Mouse (Mus musculus): ENCODE data around the gene Zfp385a. TPM values are rescaled to one million over a fixed set of nuclear protein-coding genes. Genes with fewer than 3 reads are reported as not detected.

Gene Zfp385a
- polyA plus RNA-seq, 1 experiment from 2014 or later, result 17.1 TPM

- WGBS, result 28% methylated on average over 2 of the region's 2 CpGs
- Histone ChIP-seq H3K27me3 (peaks cover 15% of the 10 kb centered on the region), H3K4me3 (no peak overlapping the region), H3K4me1 (peaks cover 31% of the 10 kb centered on the region), H3K9ac (no peak overlapping the region), H3K9me3 (no peaks in the 10 kb centered on the region), H3K27ac (no peak overlapping the region; the same call in 1 of the 2 replicates), H3K4me2 (no peak overlapping the region), H3K36me3 (no peaks in the 10 kb centered on the region)
- ATAC-seq (ENCODE audit: insufficient number of reproducible peaks, low FRiP score, low TSS enrichment, low read depth), result no peak
Measured at GRCm38 (mm10) chr15:103334194-103334593, 5.7 kb downstream of the Zfp385a start.

- Histone ChIP-seq H3K27ac (no peak overlapping the region; the same call in 1 of the 2 replicates), H3K9me3 (no peaks in the 10 kb centered on the region), H3K27me3 (0 out of 2 replicates have a peak, but pooled peaks cover 12% of the 10 kb centered on the region), H3K4me2 (no peak overlapping the region), H3K4me3 (no peak overlapping the region), H3K4me1 (peaks cover 27% of the 10 kb centered on the region), H3K9ac (no peak overlapping the region), H3K36me3 (no peaks in the 10 kb centered on the region)
- WGBS, result 64% methylated on average over 5 of the region's 5 CpGs
- ATAC-seq (ENCODE audit: insufficient number of reproducible peaks, low FRiP score, low TSS enrichment, low read depth), result 0 out of 2 replicates have a peak, but pooled peaks have one; percentile 5
Measured at GRCm38 (mm10) chr15:103333738-103334137, 6.2 kb downstream of the Zfp385a start.

- ATAC-seq (ENCODE audit: insufficient number of reproducible peaks, low FRiP score, low TSS enrichment, low read depth), result no peak
- 54% methylated on average over 5 of the region's 5 CpGs for WGBS
- no peak overlapping the region for H3K4me3 ChIP-seq
- H3K27me3 ChIP-seq, result 0 out of 2 replicates have a peak, but pooled peaks cover 7% of the 10 kb centered on the region
- no peak overlapping the region for H3K4me2 ChIP-seq
- H3K4me1 ChIP-seq, result peaks cover 27% of the 10 kb centered on the region
- H3K9ac ChIP-seq, result no peak overlapping the region
- 0 out of 2 replicates have a peak overlapping the region, but pooled peaks have one; percentile 9 for H3K27ac ChIP-seq
- no peaks in the 10 kb centered on the region for H3K9me3 ChIP-seq
- no peaks in the 10 kb centered on the region for H3K36me3 ChIP-seq
Measured at GRCm38 (mm10) chr15:103333081-103333615, 6.7 kb downstream of the Zfp385a start.

- Histone ChIP-seq H3K9me3 (no peaks in the 10 kb centered on the region), H3K27me3 (no peaks in the 10 kb centered on the region), H3K4me1 (peaks cover 28% of the 10 kb centered on the region), H3K9ac (peak overlapping the region; percentile 56), H3K4me2 (peak overlapping the region; percentile 72), H3K4me3 (peak overlapping the region; percentile 67), H3K27ac (peak overlapping the region; percentile 62), H3K36me3 (peaks cover 14% of the 10 kb centered on the region; the same call in 1 of the 2 replicates)
- ATAC-seq (ENCODE audit: insufficient number of reproducible peaks, low FRiP score, low TSS enrichment, low read depth), result peak; percentile 89
- WGBS, result 2% methylated on average over 34 of the region's 40 CpGs
Measured at GRCm38 (mm10) chr15:103323455-103324247, 16.2 kb downstream of the Zfp385a start.

GRCm38 (mm10) chr15:103323070-103323454 is 16.8 kb downstream of the Zfp385a start:
- peak; percentile 66 for ATAC-seq (ENCODE audit: insufficient number of reproducible peaks, low FRiP score, low TSS enrichment, low read depth)
- Histone ChIP-seq H3K27me3 (no peaks in the 10 kb centered on the region), H3K9ac (peak overlapping the region; percentile 56), H3K4me3 (peak overlapping the region; percentile 67), H3K9me3 (no peaks in the 10 kb centered on the region), H3K4me2 (peak overlapping the region; percentile 72), H3K36me3 (peaks cover 16% of the 10 kb centered on the region; the same call in 1 of the 2 replicates), H3K27ac (peak overlapping the region; percentile 62), H3K4me1 (peaks cover 33% of the 10 kb centered on the region)
- 2% methylated on average over 16 of the region's 26 CpGs for WGBS

GRCm38 (mm10) chr15:103322396-103322795 is 17.5 kb downstream of the Zfp385a start:
- Histone ChIP-seq H3K4me2 (peak overlapping the region; percentile 72), H3K9ac (peak overlapping the region; percentile 56; the same call in 1 of the 2 replicates), H3K9me3 (no peaks in the 10 kb centered on the region), H3K36me3 (peaks cover 20% of the 10 kb centered on the region; the same call in 1 of the 2 replicates), H3K4me1 (peaks cover 33% of the 10 kb centered on the region), H3K27me3 (no peaks in the 10 kb centered on the region), H3K27ac (no peak overlapping the region), H3K4me3 (peak overlapping the region; percentile 67)
- no peak for ATAC-seq (ENCODE audit: insufficient number of reproducible peaks, low FRiP score, low TSS enrichment, low read depth)
- WGBS, result 40% methylated on average over 4 of the region's 4 CpGs

- Histone ChIP-seq H3K27me3 (no peaks in the 10 kb centered on the region), H3K36me3 (peaks cover 32% of the 10 kb centered on the region; the same call in 1 of the 2 replicates), H3K27ac (no peak overlapping the region), H3K9ac (no peak overlapping the region), H3K4me2 (no peak overlapping the region), H3K9me3 (no peaks in the 10 kb centered on the region), H3K4me3 (no peak overlapping the region), H3K4me1 (peaks cover 40% of the 10 kb centered on the region)
- WGBS, result 46% methylated on average over 1 of the region's 1 CpGs
- no peak for ATAC-seq (ENCODE audit: insufficient number of reproducible peaks, low FRiP score, low TSS enrichment, low read depth)
Measured at GRCm38 (mm10) chr15:103321076-103321475, 18.8 kb downstream of the Zfp385a start.

- Histone ChIP-seq H3K9ac (no peak overlapping the region), H3K36me3 (peaks cover 36% of the 10 kb centered on the region; the same call in 1 of the 2 replicates), H3K27ac (peak overlapping the region; percentile 17), H3K9me3 (no peaks in the 10 kb centered on the region), H3K4me1 (peaks cover 62% of the 10 kb centered on the region), H3K4me2 (no peak overlapping the region), H3K27me3 (no peaks in the 10 kb centered on the region), H3K4me3 (no peak overlapping the region)
- ATAC-seq (ENCODE audit: insufficient number of reproducible peaks, low FRiP score, low TSS enrichment, low read depth), result no peak
- 56% methylated on average over 3 of the region's 3 CpGs for WGBS
Measured at GRCm38 (mm10) chr15:103318201-103318816, 21.6 kb downstream of the Zfp385a start.

- no peak overlapping the region for H3K4me2 ChIP-seq
- 83% methylated on average over 8 of the region's 8 CpGs for WGBS
- H3K9ac ChIP-seq, result no peak overlapping the region
- no peak overlapping the region for H3K4me3 ChIP-seq
- no peak for ATAC-seq (ENCODE audit: insufficient number of reproducible peaks, low FRiP score, low TSS enrichment, low read depth)
- H3K36me3 ChIP-seq, result peaks cover 36% of the 10 kb centered on the region; the same call in 1 of the 2 replicates
- H3K4me1 ChIP-seq, result peaks cover 62% of the 10 kb centered on the region
- no peaks in the 10 kb centered on the region for H3K27me3 ChIP-seq
- peak overlapping the region; percentile 17 for H3K27ac ChIP-seq
- no peaks in the 10 kb centered on the region for H3K9me3 ChIP-seq
Measured at GRCm38 (mm10) chr15:103317731-103318130, 22.2 kb downstream of the Zfp385a start.

- no peaks in the 10 kb centered on the region for H3K27me3 ChIP-seq
- no peak for ATAC-seq (ENCODE audit: insufficient number of reproducible peaks, low FRiP score, low TSS enrichment, low read depth)
- H3K4me1 ChIP-seq, result peaks cover 56% of the 10 kb centered on the region
- H3K9ac ChIP-seq, result no peak overlapping the region
- H3K4me3 ChIP-seq, result no peak overlapping the region
- H3K36me3 ChIP-seq, result peaks cover 36% of the 10 kb centered on the region; the same call in 1 of the 2 replicates
- peak overlapping the region; percentile 17; the same call in 1 of the 2 replicates for H3K27ac ChIP-seq
- H3K9me3 ChIP-seq, result no peaks in the 10 kb centered on the region
- no peak overlapping the region for H3K4me2 ChIP-seq
Measured at GRCm38 (mm10) chr15:103317120-103317519, 22.8 kb downstream of the Zfp385a start.

- H3K27ac ChIP-seq, result peak overlapping the region; percentile 80
- no peaks in the 10 kb centered on the region for H3K27me3 ChIP-seq
- no peak overlapping the region for H3K4me2 ChIP-seq
- peaks cover 36% of the 10 kb centered on the region; the same call in 1 of the 2 replicates for H3K36me3 ChIP-seq
- no peak overlapping the region for H3K4me3 ChIP-seq
- peak; percentile 32; the same call in 1 of the 2 replicates for ATAC-seq (ENCODE audit: insufficient number of reproducible peaks, low FRiP score, low TSS enrichment, low read depth)
- WGBS, result 39% methylated on average over 10 of the region's 10 CpGs
- peaks cover 48% of the 10 kb centered on the region for H3K4me1 ChIP-seq
- H3K9ac ChIP-seq, result no peak overlapping the region
- H3K9me3 ChIP-seq, result no peaks in the 10 kb centered on the region
Measured at GRCm38 (mm10) chr15:103315979-103316776, 23.7 kb downstream of the Zfp385a start.
